Mouse (Mus musculus): Measurements from ENCODE around the gene Glce. TPM values are rescaled to one million over a fixed set of nuclear protein-coding genes. Genes with fewer than 3 reads are reported as not detected.

Glce gene
- polyA plus RNA-seq, 1 experiment from 2014 or later, result 33.3 TPM

- no peak overlapping the region for H3K4me2 ChIP-seq (ENCODE audit: low read depth, low read length)
- H3K36me3 ChIP-seq (replicated peaks; ENCODE audit: control insufficient read depth, insufficient read depth, low read depth, low read length), result no peaks in the 10 kb centered on the region
- no peak overlapping the region for H3K27ac ChIP-seq (replicated peaks; ENCODE audit: low read depth, low read length)
- ATAC-seq (replicated peaks; ENCODE audit: insufficient number of reproducible peaks, low FRiP score, low TSS enrichment, low read depth) (no peak), DNase-seq (ENCODE audit: low spot score) (no peak)
- no peaks in the 10 kb centered on the region for H3K9me3 ChIP-seq (replicated peaks; ENCODE audit: control insufficient read depth, low read length)
- 43% methylated on average over 4 of the region's 4 CpGs for WGBS
- H3K27me3 ChIP-seq (ENCODE audit: control insufficient read depth, insufficient read depth, low read length), result no peaks in the 10 kb centered on the region
- H3K4me1 ChIP-seq (ENCODE audit: control insufficient read depth, insufficient read depth, low read length), result no peaks in the 10 kb centered on the region
- H3K9ac ChIP-seq (replicated peaks; ENCODE audit: low read length), result no peak overlapping the region
- H3K4me3 ChIP-seq (ENCODE audit: low read depth, low read length), result no peak overlapping the region
Observed at GRCm38 (mm10) chr9:62155821-62156220, 33.4 kb upstream of the Glce start.

- Histone ChIP-seq H3K27ac (replicated peaks; ENCODE audit: low read depth, low read length) (no peak overlapping the region), H3K27me3 (ENCODE audit: control insufficient read depth, insufficient read depth, low read length) (no peaks in the 10 kb centered on the region), H3K36me3 (replicated peaks; ENCODE audit: control insufficient read depth, insufficient read depth, low read depth, low read length) (no peaks in the 10 kb centered on the region), H3K4me1 (ENCODE audit: control insufficient read depth, insufficient read depth, low read length) (no peaks in the 10 kb centered on the region), H3K9ac (replicated peaks; ENCODE audit: low read length) (no peak overlapping the region), H3K9me3 (replicated peaks; ENCODE audit: control insufficient read depth, low read length) (no peaks in the 10 kb centered on the region), H3K4me3 (ENCODE audit: low read depth, low read length) (no peak overlapping the region), H3K4me2 (ENCODE audit: low read depth, low read length) (no peak overlapping the region)
- WGBS, result 79% methylated on average over 6 of the region's 6 CpGs
- ATAC-seq (replicated peaks; ENCODE audit: insufficient number of reproducible peaks, low FRiP score, low TSS enrichment, low read depth) (no peak), DNase-seq (ENCODE audit: low spot score) (no peak)
Observed at GRCm38 (mm10) chr9:62155400-62155799, 32.9 kb upstream of the Glce start.

GRCm38 (mm10) chr9:62154956-62155355, 32.5 kb upstream of the Glce start:
- no peak overlapping the region for H3K27ac ChIP-seq (replicated peaks; ENCODE audit: low read depth, low read length)
- no peaks in the 10 kb centered on the region for H3K27me3 ChIP-seq (ENCODE audit: control insufficient read depth, insufficient read depth, low read length)
- ATAC-seq (replicated peaks; ENCODE audit: insufficient number of reproducible peaks, low FRiP score, low TSS enrichment, low read depth) (no peak), DNase-seq (ENCODE audit: low spot score) (no peak)
- 56% methylated on average over 7 of the region's 7 CpGs for WGBS
- no peak overlapping the region for H3K4me2 ChIP-seq (ENCODE audit: low read depth, low read length)
- no peaks in the 10 kb centered on the region for H3K36me3 ChIP-seq (replicated peaks; ENCODE audit: control insufficient read depth, insufficient read depth, low read depth, low read length)
- no peaks in the 10 kb centered on the region for H3K4me1 ChIP-seq (ENCODE audit: control insufficient read depth, insufficient read depth, low read length)
- H3K9me3 ChIP-seq (replicated peaks; ENCODE audit: control insufficient read depth, low read length), result no peaks in the 10 kb centered on the region
- no peak overlapping the region for H3K4me3 ChIP-seq (ENCODE audit: low read depth, low read length)
- H3K9ac ChIP-seq (replicated peaks; ENCODE audit: low read length), result no peak overlapping the region

- Histone ChIP-seq H3K4me3 (ENCODE audit: low read depth, low read length) (no peak overlapping the region), H3K4me2 (ENCODE audit: low read depth, low read length) (no peak overlapping the region), H3K9ac (replicated peaks; ENCODE audit: low read length) (no peak overlapping the region), H3K9me3 (replicated peaks; ENCODE audit: control insufficient read depth, low read length) (no peaks in the 10 kb centered on the region), H3K27me3 (ENCODE audit: control insufficient read depth, insufficient read depth, low read length) (no peaks in the 10 kb centered on the region), H3K36me3 (replicated peaks; ENCODE audit: control insufficient read depth, insufficient read depth, low read depth, low read length) (no peaks in the 10 kb centered on the region), H3K27ac (replicated peaks; ENCODE audit: low read depth, low read length) (no peak overlapping the region), H3K4me1 (ENCODE audit: control insufficient read depth, insufficient read depth, low read length) (no peaks in the 10 kb centered on the region)
- 62% methylated on average over 3 of the region's 3 CpGs for WGBS
- ATAC-seq (replicated peaks; ENCODE audit: insufficient number of reproducible peaks, low FRiP score, low TSS enrichment, low read depth), result no peak
- no peak for DNase-seq (ENCODE audit: low spot score)
Observed at GRCm38 (mm10) chr9:62154551-62154950, 32.1 kb upstream of the Glce start.

- H3K9ac ChIP-seq (replicated peaks; ENCODE audit: low read length), result no peak overlapping the region
- no peaks in the 10 kb centered on the region for H3K27me3 ChIP-seq (ENCODE audit: control insufficient read depth, insufficient read depth, low read length)
- H3K27ac ChIP-seq (replicated peaks; ENCODE audit: low read depth, low read length), result no peak overlapping the region
- DNase-seq (ENCODE audit: low spot score) (no peak), ATAC-seq (replicated peaks; ENCODE audit: insufficient number of reproducible peaks, low FRiP score, low TSS enrichment, low read depth) (no peak)
- no peak overlapping the region for H3K4me2 ChIP-seq (ENCODE audit: low read depth, low read length)
- 83% methylated on average over 7 of the region's 7 CpGs for WGBS
- H3K4me1 ChIP-seq (ENCODE audit: control insufficient read depth, insufficient read depth, low read length), result no peaks in the 10 kb centered on the region
- no peak overlapping the region for H3K4me3 ChIP-seq (ENCODE audit: low read depth, low read length)
- H3K36me3 ChIP-seq (replicated peaks; ENCODE audit: control insufficient read depth, insufficient read depth, low read depth, low read length), result no peaks in the 10 kb centered on the region
- no peaks in the 10 kb centered on the region for H3K9me3 ChIP-seq (replicated peaks; ENCODE audit: control insufficient read depth, low read length)
Observed at GRCm38 (mm10) chr9:62153263-62153662, 30.8 kb upstream of the Glce start.

- Histone ChIP-seq H3K27ac (replicated peaks; ENCODE audit: low read depth, low read length) (no peak overlapping the region), H3K36me3 (replicated peaks; ENCODE audit: control insufficient read depth, insufficient read depth, low read depth, low read length) (no peaks in the 10 kb centered on the region), H3K4me2 (ENCODE audit: low read depth, low read length) (no peak overlapping the region), H3K4me3 (ENCODE audit: low read depth, low read length) (no peak overlapping the region), H3K9ac (replicated peaks; ENCODE audit: low read length) (no peak overlapping the region), H3K4me1 (ENCODE audit: control insufficient read depth, insufficient read depth, low read length) (no peaks in the 10 kb centered on the region), H3K27me3 (ENCODE audit: control insufficient read depth, insufficient read depth, low read length) (no peaks in the 10 kb centered on the region), H3K9me3 (replicated peaks; ENCODE audit: control insufficient read depth, low read length) (no peaks in the 10 kb centered on the region)
- ATAC-seq (replicated peaks; ENCODE audit: insufficient number of reproducible peaks, low FRiP score, low TSS enrichment, low read depth) (no peak), DNase-seq (ENCODE audit: low spot score) (no peak)
- WGBS, result 90% methylated on average over 2 of the region's 2 CpGs
Observed at GRCm38 (mm10) chr9:62152506-62152905, 30.1 kb upstream of the Glce start.

- Histone ChIP-seq H3K4me1 (ENCODE audit: control insufficient read depth, insufficient read depth, low read length) (no peaks in the 10 kb centered on the region), H3K36me3 (replicated peaks; ENCODE audit: control insufficient read depth, insufficient read depth, low read depth, low read length) (no peaks in the 10 kb centered on the region), H3K4me2 (ENCODE audit: low read depth, low read length) (no peak overlapping the region), H3K27ac (replicated peaks; ENCODE audit: low read depth, low read length) (no peak overlapping the region), H3K27me3 (ENCODE audit: control insufficient read depth, insufficient read depth, low read length) (no peaks in the 10 kb centered on the region), H3K9me3 (replicated peaks; ENCODE audit: control insufficient read depth, low read length) (no peaks in the 10 kb centered on the region), H3K9ac (replicated peaks; ENCODE audit: low read length) (no peak overlapping the region), H3K4me3 (ENCODE audit: low read depth, low read length) (no peak overlapping the region)
- DNase-seq (ENCODE audit: low spot score) (no peak), ATAC-seq (replicated peaks; ENCODE audit: insufficient number of reproducible peaks, low FRiP score, low TSS enrichment, low read depth) (no peak)
- 73% methylated on average over 2 of the region's 2 CpGs for WGBS
Observed at GRCm38 (mm10) chr9:62145198-62145597, 22.7 kb upstream of the Glce start.

- Histone ChIP-seq H3K9me3 (replicated peaks; ENCODE audit: control insufficient read depth, low read length) (no peaks in the 10 kb centered on the region), H3K9ac (replicated peaks; ENCODE audit: low read length) (no peak overlapping the region), H3K27ac (replicated peaks; ENCODE audit: low read depth, low read length) (no peak overlapping the region), H3K4me2 (ENCODE audit: low read depth, low read length) (no peak overlapping the region), H3K4me3 (ENCODE audit: low read depth, low read length) (no peak overlapping the region), H3K27me3 (ENCODE audit: control insufficient read depth, insufficient read depth, low read length) (no peaks in the 10 kb centered on the region), H3K4me1 (ENCODE audit: control insufficient read depth, insufficient read depth, low read length) (no peaks in the 10 kb centered on the region), H3K36me3 (replicated peaks; ENCODE audit: control insufficient read depth, insufficient read depth, low read depth, low read length) (no peaks in the 10 kb centered on the region)
- 58% methylated on average over 7 of the region's 7 CpGs for WGBS
- DNase-seq (ENCODE audit: low spot score) (no peak), ATAC-seq (replicated peaks; ENCODE audit: insufficient number of reproducible peaks, low FRiP score, low TSS enrichment, low read depth) (no peak)
Observed at GRCm38 (mm10) chr9:62143428-62143827, 21.0 kb upstream of the Glce start.

Measured in embryonic facial prominence, embryonic 11.5 days (tissue).